Mouse (Mus musculus): ENCODE results near the gene Rnf114.

Gene Rnf114

DNA sequence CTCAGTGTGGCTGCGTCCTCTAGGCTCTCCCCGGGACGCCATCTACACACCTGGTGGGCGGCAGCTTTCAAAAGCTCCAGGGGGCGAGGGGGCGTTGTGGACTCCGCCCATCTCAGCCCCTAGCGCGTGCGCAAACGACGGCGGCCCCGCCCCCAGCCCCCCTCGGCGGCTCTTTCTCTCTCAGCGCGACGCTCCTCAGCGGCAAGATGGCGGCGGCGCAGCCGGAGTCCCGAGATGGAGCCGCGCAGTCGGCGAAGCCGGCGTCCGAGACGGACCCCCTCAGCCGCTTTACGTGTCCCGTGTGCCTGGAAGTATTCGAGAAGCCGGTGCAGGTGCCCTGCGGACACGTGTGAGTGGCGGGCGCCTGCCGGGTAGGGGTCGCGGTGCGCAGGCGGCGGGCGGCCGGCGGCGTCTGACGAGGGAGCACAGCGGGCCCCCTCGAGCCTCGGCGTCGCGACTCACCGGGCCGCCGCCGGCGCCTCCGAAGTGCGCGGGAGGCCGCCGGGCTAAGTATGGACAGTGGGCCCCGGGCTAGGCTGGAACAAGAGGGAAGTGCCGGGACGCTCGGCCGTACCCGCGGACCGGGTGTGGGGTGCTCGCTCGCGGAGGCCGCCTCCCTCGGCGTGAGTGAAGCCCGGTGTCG lies 10.9 kb downstream of the Rnf114 start:
- peak; percentile 89 to 90 for DNase-seq (ENCODE audit: low read depth in 2 of 2, low spot score in 2 of 2)

DNA sequence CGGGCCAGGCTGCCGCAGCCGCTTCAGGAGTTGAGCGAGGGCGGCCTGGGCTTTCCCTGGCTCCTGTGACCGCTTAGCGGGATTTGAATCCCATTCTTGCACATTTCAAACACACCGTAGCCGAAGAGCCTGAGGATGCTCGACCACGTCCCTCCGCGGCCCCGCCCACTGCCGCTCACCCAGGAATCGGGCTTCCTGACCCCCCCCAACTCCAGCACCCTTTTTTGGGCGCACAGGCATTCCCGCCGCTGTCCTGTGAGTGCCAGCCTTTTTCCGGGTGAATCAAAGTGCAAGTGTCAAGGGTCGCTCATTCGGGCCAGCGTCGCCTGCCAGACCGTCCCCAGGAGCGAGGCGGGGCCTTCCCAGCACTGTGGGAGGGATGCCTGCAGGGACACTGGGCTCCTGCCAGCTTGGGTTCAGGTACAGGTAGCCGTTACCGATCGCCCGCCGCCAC lies 11.5 kb downstream of the Rnf114 start:
- no peak for DNase-seq (ENCODE audit: low read depth in 2 of 2, low spot score in 2 of 2)

DNA sequence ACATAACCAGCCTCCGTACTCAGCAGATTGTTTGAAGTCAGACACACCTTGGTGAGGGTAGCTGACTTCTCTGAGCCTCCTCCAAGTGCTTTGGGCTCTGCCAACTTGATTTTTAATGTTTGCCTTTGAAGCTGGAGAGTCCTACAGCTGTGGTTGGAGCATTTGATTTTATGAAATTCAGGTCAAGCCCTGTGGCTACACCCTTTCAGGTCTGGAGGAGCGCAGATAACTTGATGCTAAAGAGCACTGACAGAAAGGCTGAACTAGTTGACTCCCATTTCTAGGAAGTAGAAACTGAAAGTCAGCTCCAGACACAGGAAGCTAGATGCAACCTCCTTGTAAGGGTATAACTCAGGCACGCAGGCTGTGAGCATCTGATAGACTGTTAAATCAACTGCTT lies 12.7 kb downstream of the Rnf114 start:
- peak; percentile 46 to 61 for DNase-seq (ENCODE audit: low read depth in 2 of 2, low spot score in 2 of 2)

DNA sequence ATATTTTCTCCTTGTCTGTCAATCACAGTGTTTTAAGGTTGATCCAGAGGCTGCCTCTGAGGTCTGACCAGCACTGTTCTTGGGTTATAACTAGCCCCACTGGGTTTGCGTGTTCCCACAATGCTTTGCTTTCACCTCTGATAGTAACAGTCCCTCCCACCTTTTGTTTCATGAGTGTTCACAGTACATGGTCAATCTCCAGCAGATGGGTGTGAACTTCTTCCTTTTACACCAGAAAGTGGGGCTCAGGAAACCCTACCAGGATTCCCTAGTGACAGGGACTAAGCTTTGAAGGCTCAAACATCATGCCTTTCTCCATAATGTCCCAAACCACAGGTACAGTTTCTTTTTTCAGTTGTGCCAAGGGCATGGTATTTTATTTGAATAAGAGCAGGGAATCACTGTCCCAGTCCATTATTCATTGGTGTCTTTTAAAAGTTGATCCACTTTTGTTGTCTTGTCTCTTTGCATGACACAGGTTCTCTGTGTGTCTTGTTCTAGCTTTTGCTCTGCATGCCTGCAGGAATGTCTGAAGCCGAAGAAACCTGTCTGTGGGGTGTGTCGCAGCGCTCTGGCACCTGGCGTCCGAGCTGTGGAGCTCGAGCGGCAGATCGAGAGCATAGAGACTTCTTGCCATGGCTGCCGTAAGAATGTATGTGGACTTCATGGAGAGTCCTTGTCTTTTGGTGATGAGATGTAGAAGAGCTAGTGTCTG lies 14.3 kb downstream of the Rnf114 start:
- DNase-seq (ENCODE audit: low read depth in 2 of 2, low spot score in 2 of 2) = no peak

DNA sequence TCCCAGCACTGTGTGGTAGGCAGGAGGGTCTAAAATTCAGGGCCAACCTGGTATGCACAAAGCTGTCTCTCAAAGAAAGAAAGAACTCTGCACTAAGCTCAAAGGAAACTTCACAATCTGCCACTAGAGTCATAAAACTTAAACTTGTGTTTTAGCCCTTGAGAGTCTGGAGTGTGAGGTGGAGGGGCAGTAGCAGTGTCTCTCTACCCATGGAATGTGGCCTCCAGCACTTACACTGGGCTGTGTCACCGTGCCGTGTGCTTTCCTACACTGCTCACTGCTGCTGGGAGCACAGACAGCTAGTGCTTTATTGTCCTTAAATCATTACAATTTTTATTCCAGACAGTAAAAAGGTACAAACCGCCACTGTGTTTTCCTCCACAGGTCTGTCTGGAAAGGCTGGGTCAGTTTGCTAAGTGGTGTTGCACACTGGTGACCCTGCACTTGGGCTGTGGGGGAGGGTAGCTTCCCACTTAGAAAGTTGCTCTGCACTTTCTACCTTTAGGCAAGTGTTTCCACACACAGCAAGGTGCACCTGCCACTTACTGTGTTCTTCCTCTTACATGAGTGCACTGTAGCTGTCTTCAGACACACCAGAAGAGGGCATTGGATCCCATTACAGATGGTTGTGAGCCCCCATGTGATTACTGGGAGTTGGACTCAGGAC lies 15.4 kb downstream of the Rnf114 start:
- DNase-seq (ENCODE audit: low read depth in 2 of 2, low spot score in 2 of 2) = no peak

DNA sequence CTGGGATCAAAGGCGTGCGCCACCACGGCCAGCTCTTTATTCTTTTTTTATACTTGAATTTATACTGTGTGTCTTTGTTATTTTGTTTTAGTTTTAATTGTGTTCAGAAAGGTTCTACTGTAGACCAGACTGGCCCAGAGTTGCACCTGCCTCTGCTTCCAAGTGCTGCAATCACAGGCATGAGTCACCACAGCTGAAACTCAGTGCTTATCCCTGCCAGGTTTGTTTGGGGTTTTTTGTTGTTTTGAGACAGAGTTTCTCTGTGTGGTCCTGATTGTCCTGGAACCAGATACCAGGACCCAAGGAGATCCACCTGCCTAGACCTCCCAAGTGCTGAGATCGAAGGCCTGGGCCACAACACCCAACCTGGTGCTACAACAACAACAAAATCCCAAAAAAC lies 16.1 kb downstream of the Rnf114 start:
- no peak for DNase-seq (ENCODE audit: low read depth in 2 of 2, low spot score in 2 of 2)

DNA sequence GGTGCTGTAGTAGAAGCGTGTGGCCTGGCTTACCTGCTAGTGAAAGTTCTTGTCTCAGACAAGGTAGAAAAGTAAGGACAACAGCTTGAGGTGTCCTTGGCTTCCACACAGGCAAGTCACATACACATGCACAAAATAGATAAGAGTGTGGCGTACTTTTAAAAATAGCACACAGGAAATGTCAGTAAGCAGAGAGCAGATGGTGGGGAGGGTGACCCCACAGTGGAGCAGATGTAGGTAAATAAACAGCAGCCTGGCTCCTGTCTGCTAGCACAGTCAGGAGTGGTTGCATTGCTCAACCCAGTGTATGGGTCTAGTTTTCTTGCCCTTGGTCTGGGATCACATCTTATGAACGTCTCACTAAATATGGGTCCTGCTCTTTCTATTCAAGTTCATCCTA lies 18.0 kb downstream of the Rnf114 start:
- DNase-seq (ENCODE audit: low read depth in 2 of 2, low spot score in 2 of 2) = no peak

DNA sequence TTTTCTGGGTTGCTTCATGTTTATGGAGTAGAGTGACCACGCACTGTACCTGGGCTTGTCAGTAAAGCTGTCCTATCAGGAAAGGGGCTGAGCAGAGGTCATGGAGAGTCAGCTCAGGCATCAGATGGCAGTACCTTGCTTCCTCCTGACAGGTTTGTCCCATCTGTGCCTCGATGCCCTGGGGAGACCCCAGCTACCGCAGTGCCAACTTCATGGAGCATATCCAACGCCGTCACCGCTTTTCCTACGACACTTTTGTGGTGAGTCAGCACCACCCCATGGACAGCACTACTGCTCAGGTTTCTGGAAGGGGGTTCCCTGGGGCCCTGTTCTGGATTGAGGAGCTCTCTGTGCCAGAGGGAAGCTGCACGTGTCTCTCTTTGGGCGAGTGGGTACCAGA lies 19.9 kb downstream of the Rnf114 start:
- DNase-seq (ENCODE audit: low read depth in 2 of 2, low spot score in 2 of 2) = no peak

DNA sequence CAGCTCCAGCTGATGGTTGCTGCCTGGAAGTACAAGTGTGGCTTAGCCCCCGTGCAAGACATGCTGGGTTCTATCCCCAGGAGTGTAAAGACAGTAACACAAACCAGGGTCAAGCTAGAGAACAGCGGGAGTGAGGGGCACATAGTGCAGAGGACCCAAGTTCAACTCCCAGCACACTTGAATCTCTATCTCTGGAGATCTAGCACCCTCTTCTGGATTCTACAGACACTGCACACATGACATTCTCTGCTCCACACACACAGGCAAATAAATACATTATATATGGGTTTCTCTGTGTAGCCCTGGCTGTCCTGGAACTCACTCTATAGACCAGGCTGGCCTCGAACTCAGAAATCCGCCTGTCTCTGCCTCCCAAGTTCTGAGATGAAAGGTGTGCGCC lies 20.5 kb downstream of the Rnf114 start:
- DNase-seq (ENCODE audit: low read depth in 2 of 2, low spot score in 2 of 2) = peak in 1 of 2 experiments; percentile 29

DNA sequence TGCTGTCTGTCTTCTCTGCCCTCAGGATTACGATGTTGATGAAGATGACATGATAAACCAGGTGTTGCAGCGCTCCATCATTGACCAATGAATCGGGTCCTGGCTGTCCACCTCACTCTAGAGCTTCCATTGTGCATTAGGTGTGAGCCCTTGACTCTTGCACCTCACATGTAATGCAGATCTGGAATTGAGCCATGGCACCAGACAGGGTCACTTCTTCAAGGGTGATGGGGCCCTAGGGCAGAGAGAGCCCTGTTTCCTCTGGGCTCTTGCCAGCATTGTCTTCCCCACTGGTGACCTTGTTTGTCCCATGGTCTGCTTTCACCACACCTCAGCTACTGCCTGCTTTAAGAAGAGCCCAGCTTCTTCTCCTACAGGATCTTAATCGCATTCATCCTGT lies 22.2 kb downstream of the Rnf114 start:
- DNase-seq (ENCODE audit: low read depth in 2 of 2, low spot score in 2 of 2) = no peak

DNA sequence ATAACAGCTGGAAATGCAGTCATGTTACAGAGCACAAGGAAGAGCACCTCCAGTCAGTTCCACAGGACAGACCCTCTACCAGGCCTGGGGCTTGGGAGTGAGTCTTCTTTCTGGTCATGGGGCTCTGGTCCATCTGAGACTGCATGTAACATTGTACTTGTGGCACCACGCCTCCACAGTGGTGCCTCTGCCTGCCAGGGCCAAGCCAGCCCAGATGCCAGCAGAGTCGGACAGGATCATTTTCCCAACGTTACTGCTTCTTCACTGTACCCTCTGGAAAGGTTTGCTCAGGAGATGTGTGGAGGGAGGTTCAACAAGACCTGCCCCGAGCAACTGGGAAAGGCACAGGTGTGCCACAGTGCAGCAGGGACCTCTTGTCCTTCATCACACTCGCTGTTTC lies 23.2 kb downstream of the Rnf114 start:
- no peak for DNase-seq (ENCODE audit: low read depth in 2 of 2, low spot score in 2 of 2)

DNA sequence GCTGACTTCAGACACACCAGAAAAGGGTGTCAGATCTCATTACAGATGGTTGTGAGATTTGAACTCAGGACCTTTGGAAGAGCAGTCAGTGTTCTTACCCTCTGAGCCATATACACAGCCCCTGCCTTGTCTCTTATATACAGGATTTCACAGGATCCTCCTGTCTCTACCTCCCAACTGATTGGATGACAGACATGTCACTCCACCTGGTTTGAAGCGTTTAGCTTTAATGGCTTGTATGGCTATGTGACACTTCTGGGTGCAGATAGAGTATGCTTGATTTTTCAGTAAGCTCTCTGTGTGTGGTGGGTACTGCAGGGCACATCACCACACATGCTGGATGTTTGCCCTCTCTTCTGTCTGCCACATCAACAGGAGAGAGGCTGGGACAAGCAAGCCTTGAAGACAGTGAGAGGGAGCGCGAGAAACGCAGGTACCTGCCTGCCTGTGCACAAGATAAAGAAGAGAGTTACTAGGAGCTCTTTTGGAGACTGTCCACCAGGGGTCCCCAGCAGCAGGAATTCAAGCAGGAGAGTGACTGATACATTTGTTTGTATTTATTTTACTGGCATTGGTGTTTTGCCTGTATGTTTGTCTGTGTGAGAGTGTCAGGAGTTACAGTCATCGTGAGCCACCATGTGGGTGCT lies 27.3 kb downstream of the Rnf114 start:
- no peak for DNase-seq (ENCODE audit: low read depth in 2 of 2, low spot score in 2 of 2)

DNA sequence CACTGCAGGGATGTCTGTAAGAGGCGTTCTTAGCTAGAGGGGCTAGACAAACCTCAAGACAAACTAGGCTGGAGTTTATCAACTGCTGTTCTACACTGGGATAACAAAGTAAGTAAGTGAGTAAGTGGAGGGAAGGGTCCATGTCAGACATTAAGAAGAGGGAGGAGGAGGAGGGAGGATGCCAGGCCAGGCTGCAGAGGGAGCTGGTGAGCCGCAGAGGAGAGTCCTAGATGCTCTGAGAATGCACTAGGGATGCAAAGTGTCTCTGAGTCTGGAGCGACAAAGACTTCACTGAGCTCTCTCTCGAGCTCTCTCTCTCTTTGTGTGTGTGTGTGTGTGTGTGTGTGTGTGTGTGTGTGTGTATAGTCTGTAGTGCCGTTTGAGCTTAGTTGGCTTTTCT lies 35.8 kb downstream of the Rnf114 start:
- DNase-seq (ENCODE audit: low read depth in 2 of 2, low spot score in 2 of 2) = no peak

DNA sequence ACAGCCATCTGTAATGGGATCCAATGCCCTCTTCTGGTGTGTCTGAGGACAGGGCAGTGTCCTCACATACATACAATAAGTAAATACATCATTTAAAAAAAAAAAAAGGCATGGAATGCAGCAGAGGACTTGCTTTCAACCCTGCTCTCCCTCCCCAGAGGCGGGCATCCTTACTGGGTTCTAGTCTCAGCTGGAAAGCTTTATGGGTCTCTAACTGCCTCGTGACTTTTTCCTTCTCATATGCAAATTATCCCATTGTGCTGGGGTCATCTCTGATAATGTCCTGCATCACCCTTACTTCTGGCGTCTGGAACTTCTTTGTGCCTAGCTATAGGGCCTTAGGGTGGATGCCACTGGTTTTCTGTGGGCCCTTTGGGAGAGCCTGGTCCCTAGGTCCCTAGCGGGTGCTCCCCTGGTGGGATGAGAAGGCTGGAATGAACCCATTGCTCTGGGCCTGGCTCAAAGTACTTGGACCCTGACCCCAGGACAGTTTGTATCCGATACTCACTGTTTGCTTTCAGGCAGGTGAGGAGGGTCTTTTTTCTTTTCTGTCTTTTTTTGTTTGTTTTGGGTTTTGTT lies 37.6 kb downstream of the Rnf114 start:
- DNase-seq (ENCODE audit: low read depth in 2 of 2, low spot score in 2 of 2) = no peak

DNA sequence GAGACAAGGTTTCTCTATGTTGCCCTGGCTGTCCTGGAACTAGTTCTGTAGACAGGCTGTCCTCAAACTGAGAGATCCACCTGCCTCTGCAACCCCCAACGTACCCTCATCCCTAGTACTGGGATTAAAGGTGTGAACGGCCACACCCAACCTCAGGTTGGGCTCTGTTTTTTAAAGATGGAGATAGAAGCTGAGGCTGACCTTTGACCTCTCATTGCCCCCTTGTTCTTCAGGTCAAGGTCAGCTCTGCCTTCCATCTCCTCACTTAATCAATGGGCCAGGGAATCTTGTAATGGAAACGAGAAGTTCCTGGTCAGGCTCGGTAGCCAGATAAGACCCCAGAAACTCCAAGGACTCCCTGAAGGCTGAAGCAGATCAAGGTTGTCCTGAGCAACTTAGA lies 38.1 kb downstream of the Rnf114 start:
- no peak for DNase-seq (ENCODE audit: low read depth in 2 of 2, low spot score in 2 of 2)

DNA sequence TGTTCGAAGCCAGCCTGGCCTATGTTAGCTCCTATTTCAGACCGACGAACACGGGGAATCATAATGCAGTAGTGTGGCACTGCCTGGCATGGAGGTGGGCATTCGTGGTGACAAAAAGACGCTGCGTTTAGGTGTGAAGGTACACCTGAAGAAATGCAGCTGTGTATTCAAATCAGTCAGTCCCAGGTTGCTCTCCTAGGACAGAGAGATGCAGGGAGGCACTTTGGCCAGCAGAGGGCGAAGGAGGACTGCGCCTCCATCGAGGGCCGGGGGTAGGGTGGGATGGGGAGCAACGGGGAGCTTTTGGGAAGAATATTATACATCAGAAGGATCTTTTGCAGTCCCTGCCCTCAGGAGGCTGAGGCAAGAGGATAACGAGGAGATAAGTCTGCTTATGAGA lies 39.7 kb downstream of the Rnf114 start:
- peak; percentile 39 to 51 for DNase-seq (ENCODE audit: low read depth in 2 of 2, low spot score in 2 of 2)

DNA sequence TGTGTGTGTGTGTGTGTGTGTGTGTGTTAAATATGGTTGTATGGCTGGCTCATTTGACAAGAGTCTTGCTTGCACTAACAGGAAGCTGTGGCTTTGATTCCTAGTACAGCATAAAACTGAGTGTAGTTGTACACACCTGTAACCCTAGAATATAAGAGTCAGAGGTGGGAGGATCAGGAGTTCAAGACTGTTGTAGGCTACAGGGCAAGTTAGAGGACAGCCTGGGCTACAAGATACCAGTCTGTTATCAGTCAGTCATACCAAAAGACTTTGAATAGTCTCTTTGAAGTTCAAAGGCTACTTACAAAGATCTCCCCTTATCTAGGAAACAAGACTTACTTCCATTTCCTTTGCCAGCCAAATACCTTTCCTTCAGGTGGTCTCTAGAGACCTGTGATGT lies 41.4 kb downstream of the Rnf114 start:
- no peak for DNase-seq (ENCODE audit: low read depth in 2 of 2, low spot score in 2 of 2)

DNA sequence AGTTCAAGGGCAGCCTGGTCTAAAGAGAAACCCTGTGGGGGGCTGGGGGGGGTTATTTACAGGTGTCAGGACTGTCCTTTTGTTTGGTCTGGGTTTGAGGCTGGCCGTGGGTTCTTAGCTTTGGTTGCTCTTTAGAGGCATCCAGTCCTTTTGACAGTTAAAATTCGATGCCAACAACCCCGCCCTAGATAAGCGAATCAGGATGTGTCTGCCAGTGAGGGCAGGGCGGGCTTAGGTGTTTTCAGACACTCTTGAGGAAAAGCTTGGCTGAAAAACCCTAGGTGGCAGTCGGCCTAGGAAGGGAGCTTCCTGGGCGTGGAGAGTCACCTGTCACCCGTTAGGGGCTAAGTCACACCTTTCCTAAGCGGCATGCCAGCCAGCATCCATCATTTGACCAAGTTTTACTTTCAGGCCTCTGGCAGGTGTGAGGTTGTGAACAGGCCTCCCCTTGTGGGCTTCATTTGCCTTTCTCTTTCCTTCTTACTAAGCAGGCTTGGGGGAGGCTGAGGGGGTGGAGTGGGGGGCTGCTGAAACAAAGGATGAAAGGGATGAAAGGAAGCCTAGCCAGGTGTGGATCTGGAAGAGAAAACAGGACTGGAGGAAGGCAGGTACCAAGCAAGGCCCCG lies 44.0 kb downstream of the Rnf114 start:
- DNase-seq (ENCODE audit: low read depth in 2 of 2, low spot score in 2 of 2) = no peak

DNA sequence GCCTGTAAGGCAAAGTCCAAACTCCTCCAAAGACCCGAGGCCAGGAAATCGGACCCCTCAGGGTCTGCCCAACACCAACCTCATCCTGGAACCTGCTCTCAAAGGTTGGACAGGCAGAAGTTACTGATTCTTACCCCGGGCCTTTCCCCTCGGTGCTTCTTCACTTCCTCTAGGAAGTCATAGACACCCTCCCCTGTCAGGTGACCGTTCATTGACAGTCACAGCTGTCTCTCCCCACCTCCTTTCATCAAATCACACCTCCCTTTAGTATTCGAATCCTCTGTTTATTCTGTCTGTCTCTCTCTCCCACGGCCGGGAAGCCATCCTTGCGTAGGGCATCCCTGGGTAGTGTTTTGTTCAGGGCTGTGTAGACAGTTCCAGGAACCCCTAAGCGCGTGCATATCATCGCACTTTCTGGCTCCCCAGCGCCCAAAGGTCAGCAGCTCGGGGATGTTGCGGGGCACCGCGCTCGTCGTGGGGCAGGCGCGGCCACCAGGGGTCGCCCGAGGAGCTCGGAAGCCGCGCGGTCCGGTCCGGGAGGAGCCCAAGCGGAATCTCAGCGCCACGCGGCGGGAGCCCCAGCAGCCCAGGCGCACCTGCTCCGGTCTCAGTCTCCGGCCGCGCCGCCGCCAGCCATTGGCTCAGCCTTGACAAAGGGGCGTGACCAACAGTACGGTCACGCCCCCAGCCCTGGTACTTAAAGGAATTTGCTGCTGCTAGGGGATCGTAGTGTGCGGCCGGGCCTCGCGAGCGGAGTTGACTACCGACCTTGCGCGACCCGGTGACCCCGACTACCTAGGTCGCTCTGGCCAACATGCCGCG lies 45.2 kb downstream of the Rnf114 start, which contains the start of gene Snai1:
Gene Snai1, plus strand, starts transcription at position 720 of the 822 bp plus-strand sequence.
- DNase-seq (ENCODE audit: low read depth in 2 of 2, low spot score in 2 of 2) = peak; percentile 70 to 73

DNA sequence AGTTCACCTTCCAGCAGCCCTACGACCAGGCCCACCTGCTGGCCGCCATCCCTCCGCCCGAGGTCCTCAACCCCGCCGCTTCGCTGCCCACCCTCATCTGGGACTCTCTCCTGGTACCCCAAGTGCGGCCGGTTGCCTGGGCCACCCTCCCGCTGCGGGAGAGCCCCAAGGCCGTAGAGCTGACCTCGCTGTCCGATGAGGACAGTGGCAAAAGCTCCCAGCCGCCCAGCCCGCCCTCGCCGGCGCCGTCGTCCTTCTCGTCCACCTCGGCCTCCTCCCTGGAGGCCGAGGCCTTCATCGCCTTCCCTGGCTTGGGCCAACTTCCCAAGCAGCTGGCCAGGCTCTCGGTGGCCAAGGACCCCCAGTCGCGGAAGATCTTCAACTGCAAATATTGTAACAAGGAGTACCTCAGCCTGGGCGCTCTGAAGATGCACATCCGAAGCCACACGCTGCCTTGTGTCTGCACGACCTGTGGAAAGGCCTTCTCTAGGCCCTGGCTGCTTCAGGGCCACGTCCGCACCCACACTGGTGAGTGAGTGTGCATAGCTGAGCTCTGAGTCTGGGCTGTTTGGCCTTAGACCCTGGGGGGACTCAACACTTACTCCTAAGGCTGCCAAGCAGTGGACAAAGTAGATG lies 46.3 kb downstream of the Rnf114 start:
- DNase-seq (ENCODE audit: low read depth in 2 of 2, low spot score in 2 of 2) = no peak
